Mouse (Mus musculus): ENCODE measurements at regions not wholly inside any gene's neighbourhood (a gene's known extent, or its start where the extent isn't known, plus 50 kb on each side); places are given as distances from the start of the nearest gene placed in this dataset.

DNA sequence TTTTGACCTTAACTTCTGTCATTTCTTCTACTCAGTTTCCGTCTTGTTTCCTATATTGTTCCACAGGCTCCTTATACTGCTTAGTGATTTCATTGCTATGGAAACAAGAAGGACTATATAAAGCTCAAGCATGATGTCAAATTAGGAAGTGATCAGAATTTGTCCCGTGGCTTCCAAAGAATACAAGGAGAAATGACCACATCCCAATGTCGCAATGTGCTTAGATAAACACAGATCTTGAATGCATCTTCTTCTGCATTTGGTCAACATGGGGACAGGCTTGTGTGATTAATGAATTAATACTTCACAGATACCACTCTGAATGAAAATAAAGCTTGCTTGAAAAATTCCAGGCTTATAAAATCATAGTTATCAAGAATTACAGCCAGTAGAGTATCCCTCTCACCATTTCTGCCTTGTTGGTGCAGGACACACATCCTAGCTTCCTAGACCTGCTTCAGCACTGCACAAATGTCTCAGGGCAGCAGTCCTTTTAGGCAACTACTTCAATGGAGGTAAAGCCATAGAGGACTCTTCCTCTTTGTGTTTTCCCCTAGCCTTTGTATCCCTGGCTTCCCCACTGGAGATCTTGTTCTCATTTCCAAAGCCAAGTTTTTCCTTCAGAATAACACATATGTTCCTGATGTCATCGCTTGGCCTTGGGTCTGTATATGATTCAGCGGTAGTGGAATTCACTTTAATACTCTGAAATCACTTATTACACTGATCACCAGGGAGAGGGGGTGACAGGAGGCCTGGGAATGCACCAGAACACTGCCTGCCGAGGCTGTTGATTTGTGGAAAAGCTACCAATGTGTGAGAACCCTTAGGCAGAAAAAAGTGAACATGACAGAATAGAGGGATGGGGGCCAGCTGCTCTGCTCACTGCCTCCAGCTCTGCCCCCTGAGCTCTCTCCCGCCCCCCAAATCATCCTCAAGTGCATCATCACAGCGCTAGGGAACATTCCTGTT, 97.9 kb upstream of the Ccn6 start:
- TF ChIP-seq POLR2A (IDR thresholded peaks at IDR 0.05; ENCODE audit: borderline replicate concordance, insufficient read depth, low read length) (no peak), CTCF (IDR thresholded peaks at IDR 0.05; ENCODE audit: borderline replicate concordance, insufficient read depth, low read depth, low read length) (no peak)
